Mouse (Mus musculus) cerebellum, adult 11 months (tissue): ENCODE results near the gene Tead3.

Experiments
- DNase-seq: peaks from one replicate; pipeline ENCODE4 v3.0.0; 2022

The Tead3 gene

GRCm38 (mm10) chr17:28300850-28301249 lies 49.8 kb downstream of the Tead3 start:
- no peak for DNase-seq

GRCm38 (mm10) chr17:28300323-28300722 lies 50.3 kb downstream of the Tead3 start:
- DNase-seq, result no peak

GRCm38 (mm10) chr17:28299669-28300320 lies 50.8 kb downstream of the Tead3 start:
- DNase-seq, result no peak

- DNase-seq, result no peak
Measured at GRCm38 (mm10) chr17:28298888-28299287, 51.7 kb downstream of the Tead3 start.

GRCm38 (mm10) chr17:28294449-28295333 lies 55.9 kb downstream of the Tead3 start:
- DNase-seq, result no peak

- no peak for DNase-seq
Measured at GRCm38 (mm10) chr17:28293716-28294115, 56.9 kb downstream of the Tead3 start.

- no peak for DNase-seq
Measured at GRCm38 (mm10) chr17:28291346-28291745, 59.3 kb downstream of the Tead3 start.

- no peak for DNase-seq
Measured at GRCm38 (mm10) chr17:28290671-28291070, 59.9 kb downstream of the Tead3 start.

- no peak for DNase-seq
Measured at GRCm38 (mm10) chr17:28290262-28290661, 60.4 kb downstream of the Tead3 start.

GRCm38 (mm10) chr17:28287980-28288379 lies 62.6 kb downstream of the Tead3 start:
- DNase-seq, result no peak

GRCm38 (mm10) chr17:28287578-28287977 lies 63.0 kb downstream of the Tead3 start:
- DNase-seq, result no peak

GRCm38 (mm10) chr17:28286964-28287363 lies 63.7 kb downstream of the Tead3 start:
- DNase-seq, result no peak

- no peak for DNase-seq
Measured at GRCm38 (mm10) chr17:28286133-28286532, 64.5 kb downstream of the Tead3 start.

GRCm38 (mm10) chr17:28283199-28283598 lies 67.4 kb downstream of the Tead3 start:
- DNase-seq, result no peak

GRCm38 (mm10) chr17:28281866-28282441 lies 68.7 kb downstream of the Tead3 start:
- no peak for DNase-seq
